Mouse (Mus musculus): Measurements from ENCODE around the gene Gm12216.
A peak's percentile ranks its signal among the peaks of the same experiment; 100 is the strongest.

Gene Gm12216

GRCm38 (mm10) chr11:53747985-53748384, 111.1 kb downstream of the Gm12216 start:
- DNase-seq (ENCODE audit: low read depth, low spot score), result no peak

DNA sequence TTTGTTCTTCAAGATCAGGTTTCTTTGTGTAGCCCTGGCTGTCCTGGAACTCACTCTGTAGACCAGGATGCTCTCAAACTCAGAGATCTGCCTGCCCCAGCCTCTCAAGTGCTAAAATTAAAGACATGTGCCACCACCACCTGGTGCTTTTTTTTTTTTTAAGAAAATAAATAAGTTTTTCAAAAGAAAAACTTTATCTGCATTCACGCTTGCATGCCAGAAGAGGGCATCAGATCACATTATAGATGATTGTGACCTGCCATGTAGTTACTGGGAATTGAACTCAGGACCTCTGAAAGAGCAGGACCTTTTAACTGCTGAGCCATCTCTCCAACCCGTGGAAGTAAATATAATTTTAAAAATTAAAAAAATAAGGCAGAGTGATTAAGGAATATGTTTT, 113.8 kb downstream of the Gm12216 start:
- no peak for DNase-seq (ENCODE audit: low read depth, low spot score)

- peak; percentile 43 for DNase-seq (ENCODE audit: low read depth, low spot score)
These were observed 116.7 kb downstream of the Gm12216 start for GRCm38 (mm10) chr11:53742353-53742752.

DNA sequence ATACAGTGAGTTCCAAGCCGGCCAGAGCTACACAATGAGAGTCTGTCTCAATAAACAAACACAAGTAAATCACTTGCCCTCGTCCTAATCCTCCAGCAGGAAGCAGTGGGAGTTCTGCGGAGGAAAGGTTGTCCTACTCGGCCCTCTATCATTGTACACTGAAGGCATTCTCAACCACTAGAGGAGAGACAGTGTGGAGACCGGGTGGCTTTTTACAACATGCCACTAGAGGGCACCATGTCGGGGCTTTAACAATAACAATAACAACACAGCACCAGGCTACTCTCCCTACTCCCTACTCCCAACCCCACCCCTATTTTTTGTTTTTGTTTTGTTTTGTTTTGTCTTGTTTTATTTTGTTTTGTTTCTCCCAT, 121.5 kb downstream of the Gm12216 start:
- peak; percentile 67 for DNase-seq (ENCODE audit: low read depth, low spot score)

GRCm38 (mm10) chr11:53736771-53737572, 122.1 kb downstream of the Gm12216 start:
- peak; percentile 87 for DNase-seq (ENCODE audit: low read depth, low spot score)

DNA sequence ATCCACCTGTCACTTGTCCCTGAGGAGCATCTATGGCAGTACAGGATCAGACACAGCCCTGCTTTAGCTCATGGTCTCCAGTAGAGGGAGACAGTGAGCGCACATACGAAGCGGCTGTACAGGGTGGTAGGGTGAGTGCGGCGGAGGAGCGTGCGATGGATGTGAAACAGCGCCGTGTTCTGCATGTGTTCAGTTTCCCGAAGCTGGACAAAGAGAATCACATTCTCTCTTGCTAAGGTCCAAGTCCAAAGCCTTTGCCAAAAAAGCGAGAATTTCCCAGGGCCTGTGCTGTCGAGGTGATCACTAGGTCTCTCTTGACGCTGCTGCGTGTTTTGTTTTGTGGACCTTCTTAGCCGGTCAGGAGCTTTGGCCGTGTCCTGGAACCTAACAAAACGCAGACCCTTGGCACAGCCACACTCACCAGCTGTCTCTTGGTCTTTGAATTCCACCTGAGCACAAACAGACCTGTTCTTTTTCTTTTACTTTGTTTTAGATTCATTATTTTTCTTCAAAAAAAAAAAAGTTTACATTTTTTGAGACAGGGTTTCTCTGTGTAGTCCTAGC, 123.3 kb downstream of the Gm12216 start:
- peak; percentile 90 for DNase-seq (ENCODE audit: low read depth, low spot score)

DNA sequence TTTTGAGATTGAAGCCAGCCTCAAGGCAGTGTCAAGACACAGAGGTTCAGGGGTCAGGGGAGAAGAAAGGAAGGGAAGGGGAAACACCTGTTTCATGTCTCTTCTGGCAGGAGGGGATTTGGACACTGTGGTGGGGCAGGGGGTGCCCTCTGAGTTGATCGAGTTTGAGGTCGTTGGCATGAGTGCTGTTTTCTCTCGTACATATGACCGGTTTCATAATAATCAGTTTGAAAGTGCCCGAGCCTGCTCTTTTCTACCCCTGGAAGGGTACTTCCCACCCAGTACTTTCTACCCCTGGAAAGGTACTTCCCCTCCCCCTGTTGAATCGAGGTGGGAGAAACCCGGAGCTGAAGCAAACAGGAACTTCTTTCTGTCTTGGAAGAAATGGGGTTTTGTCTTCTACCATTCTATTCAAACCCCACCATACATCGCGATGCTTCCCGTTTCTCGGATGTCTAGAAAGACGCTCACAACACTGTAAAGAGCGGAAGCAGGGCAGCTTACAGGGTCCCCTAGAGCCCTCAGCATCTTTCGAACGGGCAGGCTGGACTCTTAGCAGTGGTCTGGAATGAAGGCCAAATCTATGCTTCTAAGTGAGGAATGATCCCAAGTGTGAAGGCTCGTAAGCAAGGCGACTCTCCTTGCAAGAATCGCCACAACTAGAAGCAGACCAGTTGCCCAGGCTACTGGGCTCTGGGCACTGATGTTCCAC, 123.9 kb downstream of the Gm12216 start:
- DNase-seq (ENCODE audit: low read depth, low spot score), result no peak

GRCm38 (mm10) chr11:53734431-53734830, 124.6 kb downstream of the Gm12216 start:
- no peak for DNase-seq (ENCODE audit: low read depth, low spot score)

DNA sequence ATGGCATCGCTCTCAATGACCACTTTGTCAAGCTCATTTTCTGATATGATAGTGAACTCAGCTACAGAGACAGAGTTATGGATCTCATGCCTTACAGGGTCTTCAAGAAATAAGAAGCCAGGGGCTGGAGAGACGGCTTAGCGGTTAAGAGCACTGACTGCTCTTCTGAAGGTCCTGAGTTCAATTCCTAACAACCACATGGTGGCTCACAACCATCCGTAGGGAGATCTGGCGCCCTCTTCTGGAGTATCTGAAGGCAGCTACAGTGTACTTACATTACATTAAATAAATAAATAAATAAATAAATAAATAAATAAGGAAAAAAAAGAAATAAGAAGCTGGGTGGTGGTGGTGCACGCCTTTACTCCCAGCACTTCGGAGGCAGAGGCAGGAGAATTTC, 125.2 kb downstream of the Gm12216 start:
- peak; percentile 19 for DNase-seq (ENCODE audit: low read depth, low spot score)

Measured in brain, adult 2 months (tissue).